Mouse (Mus musculus): ENCODE measurements around the gene Cirbp. TPM values are rescaled to one million over a fixed set of nuclear protein-coding genes. Genes with fewer than 3 reads are reported as not detected.
"Not testable (repeated sequence)": the region's sequence is repeated elsewhere in the genome, so short reads cannot be mapped to it uniquely, and the experiment has no call there.

Gene Cirbp
- polyA plus RNA-seq, 2 experiments from 2014 or later: 132 to 177 TPM

- peak; percentile 17 for ATAC-seq
Measured at GRCm38 (mm10) chr10:80164998-80165344, 814 bp upstream of the Cirbp start.

- not testable (repeated sequence) for ATAC-seq
Measured at GRCm38 (mm10) chr10:80166136-80166535, 351 bp downstream of the Cirbp start.

GRCm38 (mm10) chr10:80167460-80168037, 1.8 kb downstream of the Cirbp start:
- peak; percentile 88 for ATAC-seq

- no peak for ATAC-seq
Measured at GRCm38 (mm10) chr10:80168038-80168661, 2.4 kb downstream of the Cirbp start.

GRCm38 (mm10) chr10:80169070-80169469, 3.3 kb downstream of the Cirbp start:
- no peak for ATAC-seq

GRCm38 (mm10) chr10:80169651-80170050, 3.9 kb downstream of the Cirbp start:
- no peak for ATAC-seq

- no peak for ATAC-seq
Measured at GRCm38 (mm10) chr10:80170052-80170451, 4.3 kb downstream of the Cirbp start.

GRCm38 (mm10) chr10:80170601-80171021, 4.8 kb downstream of the Cirbp start:
- ATAC-seq: no peak

GRCm38 (mm10) chr10:80171252-80171651, 5.5 kb downstream of the Cirbp start:
- no peak for ATAC-seq

GRCm38 (mm10) chr10:80171760-80172526, 6.2 kb downstream of the Cirbp start:
- no peak for ATAC-seq

GRCm38 (mm10) chr10:80172527-80173292, 6.9 kb downstream of the Cirbp start, which contains the start of gene 1600002K03Rik:
Gene 1600002K03Rik, plus strand, starts transcription at chr10:80172944.
- peak; percentile 80 for ATAC-seq

GRCm38 (mm10) chr10:80173358-80173757, 7.6 kb downstream of the Cirbp start:
- ATAC-seq: no peak

- ATAC-seq: no peak
Measured at GRCm38 (mm10) chr10:80173955-80174640, 8.3 kb downstream of the Cirbp start.

- no peak for ATAC-seq
Measured at GRCm38 (mm10) chr10:80174705-80175104, 8.9 kb downstream of the Cirbp start.

- no peak for ATAC-seq
Measured at GRCm38 (mm10) chr10:80175536-80176269, 9.9 kb downstream of the Cirbp start.

- ATAC-seq: no peak
Measured at GRCm38 (mm10) chr10:80176270-80176834, 10.6 kb downstream of the Cirbp start.

- no peak for ATAC-seq
Measured at GRCm38 (mm10) chr10:80177441-80178279, 11.9 kb downstream of the Cirbp start.

- no peak for ATAC-seq
Measured at GRCm38 (mm10) chr10:80179068-80180051, 13.6 kb downstream of the Cirbp start, which contains the start of gene Efna2. Gene Efna2, plus strand, starts transcription at chr10:80179482.

- no peak for ATAC-seq
Measured at GRCm38 (mm10) chr10:80180288-80180687, 14.5 kb downstream of the Cirbp start.
